Mouse (Mus musculus) small intestine, adult 2 months (tissue): ENCODE results near the gene Uqcrq. TPM values are rescaled to one million over a fixed set of nuclear protein-coding genes. Genes with fewer than 3 reads are reported as not detected.

Experiments
- H3K27ac ChIP-seq: fragments of 200-500 bp; 2 replicates; pipeline ENCODE4 v1.5.1; 2012; ENCODE audit warnings: low read depth, low read length, control low read depth, inconsistent platforms; ENCODE audit not compliant: insufficient read depth
- H3K27me3 ChIP-seq: fragments of 200-500 bp; 2 replicates; pipeline ENCODE4 v1.6.1; 2012; ENCODE audit warnings: mild to moderate bottlenecking, moderate library complexity, low read length, inconsistent platforms; ENCODE audit not compliant: control insufficient read depth, insufficient read depth
- H3K36me3 ChIP-seq: fragments of 200-500 bp; 2 replicates; pipeline ENCODE4 v1.6.1; 2012; ENCODE audit warnings: mild to moderate bottlenecking, low read length, control low read depth, inconsistent platforms; ENCODE audit not compliant: control insufficient read depth, insufficient read depth
- H3K4me1 ChIP-seq: fragments of 200-500 bp; 2 replicates; pipeline ENCODE4 v1.6.1; 2012; ENCODE audit warnings: low read length, inconsistent platforms, mixed read lengths; ENCODE audit not compliant: control insufficient read depth, insufficient read depth, insufficient read length
- H3K4me3 ChIP-seq: fragments of 200-500 bp; 2 replicates; pipeline ENCODE4 v1.5.1; 2012; ENCODE audit warnings: low read depth, mild to moderate bottlenecking, control low read depth, inconsistent platforms, low read length, moderate library complexity
- CTCF ChIP-seq: fragments of 200-500 bp; IDR thresholded peaks from 2 replicates; pipeline ENCODE4 v1.5.1; 2012; ENCODE audit warnings: low read depth, mild to moderate bottlenecking, control low read depth, inconsistent platforms, low read length, moderate library complexity, mixed read lengths; ENCODE audit not compliant: insufficient replicate concordance, insufficient read length; ENCODE audit errors: extremely low read depth
- POLR2A ChIP-seq: fragments of 200-500 bp; IDR thresholded peaks from 2 replicates; pipeline ENCODE4 v1.6.1; 2012; ENCODE audit warnings: low read depth, mild to moderate bottlenecking, control low read depth, inconsistent platforms, low read length, moderate library complexity
- WGBS: fragments of 180-500 bp; shearing (Covaris S2); methylation state at CpG from one replicate; pipeline ENCODE4 v1.1.7; 2018; 5-methylcytosine and 5-hydroxymethylcytosine counted together
- polyA plus RNA-seq: library from polyadenylated mRNA; depleted of rRNA; stranded (reverse); fragments of >200 nt; gene quantifications from 2 replicates; pipeline ENCODE4 v1.2.3, GENCODE M21; 2012; rRNA removed

Gene Uqcrq
- polyA plus RNA-seq, 1 experiment = 1,116 TPM

- TF ChIP-seq POLR2A = no peak
- no peak for TF ChIP-seq CTCF
- 64% methylated on average over 1 of the region's 1 CpGs for WGBS
- H3K27ac ChIP-seq = no peak overlapping the region
- peaks cover 57% of the 10 kb centered on the region for H3K36me3 ChIP-seq
- H3K4me3 ChIP-seq = no peak overlapping the region
- H3K4me1 ChIP-seq = no peaks in the 10 kb centered on the region
- H3K27me3 ChIP-seq = no peaks in the 10 kb centered on the region
Observed at GRCm38 (mm10) chr11:53403638-53404037, 27.0 kb downstream of the Uqcrq start.

- no peaks in the 10 kb centered on the region for H3K27me3 ChIP-seq
- H3K4me1 ChIP-seq = no peaks in the 10 kb centered on the region
- TF ChIP-seq POLR2A = no peak
- no peak for TF ChIP-seq CTCF
- peaks cover 40% of the 10 kb centered on the region for H3K36me3 ChIP-seq
- H3K27ac ChIP-seq = no peak overlapping the region
- whole genome bisulfite sequencing = 56% methylated on average over 1 of the region's 1 CpGs
- H3K4me3 ChIP-seq = no peak overlapping the region
Observed at GRCm38 (mm10) chr11:53393856-53394255, 36.8 kb downstream of the Uqcrq start.

- H3K36me3 ChIP-seq = peaks cover 18% of the 10 kb centered on the region
- WGBS = 50% methylated on average over 2 of the region's 2 CpGs
- no peaks in the 10 kb centered on the region for H3K4me1 ChIP-seq
- TF ChIP-seq POLR2A (no peak), CTCF (no peak; the same call in 1 of the 2 replicates)
- no peaks in the 10 kb centered on the region for H3K27me3 ChIP-seq
- H3K4me3 ChIP-seq = no peak overlapping the region
- H3K27ac ChIP-seq = no peak overlapping the region
Observed at GRCm38 (mm10) chr11:53383758-53384428, 46.7 kb downstream of the Uqcrq start.

GRCm38 (mm10) chr11:53378918-53379317 lies 51.7 kb downstream of the Uqcrq start:
- Histone ChIP-seq H3K27me3 (no peaks in the 10 kb centered on the region), H3K4me1 (no peaks in the 10 kb centered on the region), H3K4me3 (no peak overlapping the region), H3K27ac (no peak overlapping the region), H3K36me3 (peaks cover 30% of the 10 kb centered on the region)
- TF ChIP-seq POLR2A = no peak
- TF ChIP-seq CTCF = no peak
- WGBS = 68% methylated on average over 1 of the region's 1 CpGs

Other genes starting within 250 kb of the Uqcrq start
- gene Hspa4, start 130.4 kb downstream of the Uqcrq start, polyA plus RNA-seq = 13.3 and 18.6 TPM in 2 replicates
- 1.0 and 1.7 TPM in 2 replicates for gene Zcchc10, start 106.2 kb downstream of the Uqcrq start, polyA plus RNA-seq
- gene Aff4, start 80.0 kb downstream of the Uqcrq start, polyA plus RNA-seq = 3.2 and 6.6 TPM in 2 replicates
- gene Leap2, start 7.7 kb downstream of the Uqcrq start, polyA plus RNA-seq = 35.6 and 72.2 TPM in 2 replicates
- 0.80 and 1.3 TPM in 2 replicates for gene Gdf9, start 192 bp upstream of the Uqcrq start, polyA plus RNA-seq
- 0.04 TPM in 1 of 2 replicates, not detected in the other for gene Gm10447, start 26.3 kb upstream of the Uqcrq start, polyA plus RNA-seq
- gene Shroom1, start 26.4 kb upstream of the Uqcrq start, polyA plus RNA-seq = 2.6 and 3.0 TPM in 2 replicates
- gene Gm9837, start 39.6 kb upstream of the Uqcrq start, polyA plus RNA-seq = not detected in 2 replicates
- gene Gm9945, start 49.3 kb upstream of the Uqcrq start, polyA plus RNA-seq = not detected in 2 replicates
- 9.7 and 61.2 TPM in 2 replicates for gene Sowaha, start 49.4 kb upstream of the Uqcrq start, polyA plus RNA-seq
- gene Sept8, start 88.4 kb upstream of the Uqcrq start, polyA plus RNA-seq = 6.4 and 9.7 TPM in 2 replicates
- gene Kif3a, start 136.5 kb upstream of the Uqcrq start, polyA plus RNA-seq = 0.72 and 0.89 TPM in 2 replicates
- not detected in 2 replicates for gene Il4, start 187.8 kb upstream of the Uqcrq start, polyA plus RNA-seq
- 0.30 and 0.41 TPM in 2 replicates for gene Il13, start 203.9 kb upstream of the Uqcrq start, polyA plus RNA-seq